Mouse (Mus musculus) kidney, adult 9 months (tissue): Measurements from ENCODE around the gene Tmem45b.
A peak's percentile ranks its signal among the peaks of the same experiment; 100 is the strongest.

ENCODE experiments used
- DNase-seq: peaks from one replicate; pipeline ENCODE4 v3.0.0; 2022

The Tmem45b gene

DNA sequence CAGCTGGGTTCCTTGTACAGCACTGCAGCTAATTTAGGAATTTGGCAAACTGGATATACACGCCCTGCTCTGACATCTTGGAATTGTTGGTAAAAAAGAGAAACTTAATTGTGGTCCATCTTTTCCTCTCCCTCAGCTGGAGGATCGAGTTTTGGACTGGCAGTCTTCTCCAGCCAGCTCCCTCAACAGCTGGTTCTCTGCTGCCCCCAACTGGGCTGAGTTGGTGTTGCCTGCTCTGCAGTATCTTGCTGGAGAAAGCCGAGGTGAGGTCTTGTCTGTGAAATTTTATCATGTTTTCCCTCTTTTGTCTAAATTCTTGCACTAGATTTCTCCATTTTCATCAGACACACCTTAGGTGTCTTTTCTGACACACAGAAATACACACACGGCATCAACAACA lies 63.8 kb downstream of the Tmem45b start:
- DNase-seq: peak; percentile 69

DNA sequence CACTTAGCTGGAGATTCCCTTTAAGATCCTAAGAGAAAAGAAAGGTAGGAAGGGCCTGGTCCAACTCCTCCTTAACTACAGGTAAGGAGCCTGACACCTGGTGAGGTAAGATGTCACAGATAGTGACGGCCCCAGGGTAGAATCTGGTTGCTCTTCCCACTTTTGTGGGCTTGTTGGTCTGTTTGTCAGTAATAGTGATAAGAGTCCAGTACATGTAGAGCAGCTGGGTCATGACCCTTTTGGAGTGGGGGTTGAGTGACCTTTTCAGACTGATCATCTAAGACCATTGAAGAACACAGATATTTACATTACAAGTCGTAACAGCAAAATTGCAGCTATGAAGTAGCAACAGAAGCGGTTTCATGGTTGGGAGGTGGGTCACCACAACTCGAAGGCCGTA lies 77.1 kb downstream of the Tmem45b start:
- DNase-seq: no peak

DNA sequence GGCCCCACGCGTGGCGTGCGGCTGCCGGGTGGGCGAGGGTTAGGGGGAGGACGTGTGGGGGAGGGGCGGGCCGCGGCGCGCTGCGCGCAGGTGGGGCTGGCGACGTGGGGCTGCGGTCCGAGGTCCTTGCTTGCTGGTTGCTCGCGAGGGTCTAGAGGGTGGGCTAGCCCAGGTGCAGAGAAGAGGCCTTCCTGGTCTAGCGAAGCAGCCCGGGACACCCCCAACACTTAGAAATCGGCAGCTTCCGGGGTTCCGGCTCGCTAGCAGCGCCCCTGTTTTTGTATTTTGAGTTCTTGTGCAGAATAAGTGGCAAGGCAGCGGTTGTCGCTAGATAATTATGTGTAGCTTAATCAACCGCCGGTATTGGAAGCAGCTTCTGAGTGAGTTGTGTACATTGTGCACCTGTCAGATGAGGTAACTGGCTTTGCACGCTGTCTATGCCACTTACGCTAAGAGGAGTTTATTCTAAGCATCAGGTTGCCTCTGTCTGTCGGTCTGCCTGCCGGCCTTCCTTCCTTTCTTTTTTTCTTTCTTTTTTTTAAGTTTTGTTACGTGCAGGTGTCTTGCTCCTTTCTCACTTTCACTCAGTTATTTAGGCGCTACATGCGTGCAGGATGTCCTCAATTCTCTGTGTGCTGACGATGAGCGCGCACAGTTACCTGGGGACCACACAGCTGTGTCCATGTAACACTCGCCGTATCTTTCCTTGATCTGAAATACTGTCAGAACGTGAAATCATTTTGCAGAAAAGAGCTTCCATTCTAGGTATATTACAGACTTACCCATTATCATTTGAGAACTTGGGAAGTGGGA lies 77.7 kb downstream of the Tmem45b start:
- peak; percentile 32 for DNase-seq

DNA sequence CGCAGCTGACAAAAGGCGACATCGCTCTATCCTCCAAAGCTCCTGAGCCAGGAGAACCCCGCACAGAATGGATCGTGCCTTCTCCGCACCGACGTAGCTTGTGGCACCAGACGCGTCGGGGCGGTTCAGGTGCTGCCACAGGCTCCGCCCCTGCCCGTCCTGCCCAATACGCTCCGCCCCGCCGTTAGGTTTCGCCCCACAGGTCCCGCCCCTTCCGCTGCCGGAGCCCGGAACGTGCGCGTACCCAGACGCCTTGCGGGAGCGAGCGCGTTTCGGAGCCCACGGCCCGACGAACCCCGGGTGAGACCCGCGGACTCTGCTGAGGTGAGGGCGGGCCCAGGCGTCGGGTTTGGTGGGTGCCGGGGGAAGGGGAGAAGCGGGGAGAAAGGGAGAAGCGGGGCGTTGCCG lies 78.3 kb downstream of the Tmem45b start, which contains the start of gene Nfrkb:
Nfrkb (plus strand) TSS at position 246 of the 408 bp plus-strand sequence.
- peak; percentile 96 for DNase-seq

DNA sequence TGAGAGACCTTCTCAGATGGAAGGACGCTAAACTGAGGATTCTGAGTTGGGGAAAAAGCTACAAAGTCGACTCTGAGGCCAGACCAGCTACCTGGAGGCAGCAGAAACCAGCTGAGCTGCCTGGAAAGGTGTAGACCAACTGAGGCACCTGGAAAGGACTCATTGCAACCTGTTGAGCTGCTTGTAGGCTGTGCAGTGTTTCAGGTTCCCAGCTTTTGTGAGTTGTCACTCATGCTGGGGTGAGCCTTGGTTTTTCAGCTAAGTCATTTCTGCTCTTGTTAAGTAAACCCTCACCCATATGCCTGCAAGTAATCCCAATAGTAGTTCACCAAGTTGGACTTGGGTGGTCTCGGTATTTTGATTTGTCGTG lies 78.8 kb downstream of the Tmem45b start:
- no peak for DNase-seq

DNA sequence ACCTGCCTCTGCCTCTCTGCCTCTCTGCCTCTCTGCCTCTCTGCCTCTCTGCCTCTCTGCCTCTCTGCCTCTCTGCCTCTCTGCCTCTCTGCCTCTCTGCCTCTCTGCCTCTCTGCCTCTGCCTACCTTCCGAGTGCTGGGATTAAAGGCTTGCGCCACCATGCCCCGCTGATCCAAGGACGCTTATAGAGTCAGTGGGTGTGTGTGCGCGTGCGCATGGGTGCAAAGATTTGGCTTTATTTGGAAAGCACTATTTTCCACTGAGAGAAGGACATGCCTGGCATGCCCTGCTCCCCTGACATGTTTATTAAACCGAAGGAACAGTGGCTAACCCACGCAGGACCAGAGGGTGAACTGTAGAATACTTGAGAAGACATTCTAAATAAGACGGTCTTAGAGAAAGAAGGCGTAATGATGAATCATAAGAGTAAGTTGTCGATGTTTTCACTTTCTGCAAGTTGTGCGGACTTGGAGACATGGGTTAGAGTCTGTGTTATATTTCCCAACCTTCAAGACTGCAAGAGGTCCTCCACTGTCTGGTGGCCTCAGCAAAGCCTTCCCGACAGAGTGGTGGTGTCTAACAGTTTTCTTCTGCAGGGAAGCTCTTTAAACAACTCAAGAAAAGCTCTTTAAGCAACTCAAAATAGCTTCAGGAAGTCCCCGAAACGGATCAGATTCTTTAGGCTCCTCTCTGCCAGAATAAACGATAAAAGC lies 79.3 kb downstream of the Tmem45b start:
- no peak for DNase-seq

DNA sequence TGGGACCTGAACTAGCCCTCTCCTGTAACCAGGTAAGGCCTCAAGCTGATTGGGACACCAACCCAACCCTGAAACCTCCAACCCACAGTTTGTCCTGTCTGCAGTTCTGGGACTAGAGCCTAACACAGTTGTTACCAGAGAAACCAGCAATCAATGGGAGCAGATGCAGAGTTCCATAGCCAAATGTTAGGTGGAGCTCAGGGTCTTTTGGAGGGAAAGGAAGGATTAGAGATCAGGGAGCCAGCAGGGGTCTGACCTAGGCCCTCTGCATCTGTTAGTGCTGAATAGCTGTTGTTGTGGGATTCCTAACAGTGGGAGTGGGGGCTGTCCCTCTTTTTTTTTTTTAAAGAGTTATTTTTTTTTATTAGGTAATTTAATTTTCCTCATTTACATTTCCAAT lies 87.6 kb downstream of the Tmem45b start:
- DNase-seq: no peak
